Mouse (Mus musculus) lung, adult 2 months (tissue): ENCODE measurements around the gene Ubap2.

Source experiments
- CTCF ChIP-seq: fragments of 200-500 bp; IDR thresholded peaks from 2 replicates; pipeline ENCODE4 v1.5.1; 2011; ENCODE audit warnings: mild to moderate bottlenecking, low read length, control low read depth; ENCODE audit not compliant: insufficient read depth
- POLR2A ChIP-seq: fragments of 200-500 bp; IDR thresholded peaks from 2 replicates; pipeline ENCODE4 v1.6.1; 2011; ENCODE audit warnings: low read depth, mild to moderate bottlenecking, control low read depth, low read length, borderline replicate concordance; ENCODE audit errors: extremely low read depth

DNA sequence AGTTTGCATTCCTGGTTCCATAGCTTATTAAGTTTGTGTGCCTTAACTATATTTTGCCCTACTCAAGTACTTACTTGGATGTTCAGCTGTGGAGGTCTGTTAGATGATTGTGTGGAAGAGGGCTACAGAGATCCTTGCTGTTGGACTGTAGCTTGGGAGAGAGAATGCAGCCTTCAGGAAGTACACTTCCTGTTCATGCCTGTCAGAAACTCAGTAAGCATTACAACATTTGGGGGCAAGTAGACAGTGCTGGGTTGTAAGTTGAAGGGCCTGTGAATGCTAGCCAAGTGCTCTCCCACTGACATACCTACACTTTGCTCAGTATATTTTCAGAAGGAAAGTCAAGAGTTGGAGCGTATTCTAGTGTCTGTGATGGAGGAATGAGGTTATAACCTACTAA, 116.7 kb downstream of the Ubap2 start:
- TF ChIP-seq POLR2A (no peak), CTCF (no peak)
